Mouse (Mus musculus) lung, postnatal 10 days (tissue): ENCODE measurements around the gene Hspa1l.
A peak's percentile ranks its signal among the peaks of the same experiment; 100 is the strongest.
"Not testable (repeated sequence)": the region's sequence is repeated elsewhere in the genome, so short reads cannot be mapped to it uniquely, and the experiment has no call there.

Experiments
- DNase-seq: peaks from one replicate; pipeline ENCODE4 v3.0.0; 2021

The Hspa1l gene

DNA sequence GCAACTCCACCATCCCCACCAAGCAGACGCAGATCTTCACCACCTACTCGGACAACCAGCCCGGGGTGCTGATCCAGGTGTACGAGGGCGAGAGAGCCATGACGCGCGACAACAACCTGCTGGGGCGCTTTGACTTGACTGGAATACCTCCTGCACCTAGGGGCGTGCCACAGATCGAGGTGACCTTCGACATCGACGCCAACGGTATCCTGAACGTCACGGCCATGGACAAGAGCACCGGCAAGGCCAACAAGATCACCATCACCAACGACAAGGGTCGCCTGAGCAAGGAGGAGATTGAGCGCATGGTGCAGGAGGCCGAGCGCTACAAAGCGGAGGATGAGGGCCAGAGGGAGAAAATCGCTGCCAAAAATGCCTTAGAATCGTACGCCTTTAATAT is 5.7 kb downstream of the Hspa1l start:
- no peak for DNase-seq

- no peak for DNase-seq
Observed at GRCm38 (mm10) chr17:34979631-34980030, 7.1 kb downstream of the Hspa1l start.

GRCm38 (mm10) chr17:34980655-34981054 is 8.2 kb downstream of the Hspa1l start:
- DNase-seq: peak; percentile 73

DNA sequence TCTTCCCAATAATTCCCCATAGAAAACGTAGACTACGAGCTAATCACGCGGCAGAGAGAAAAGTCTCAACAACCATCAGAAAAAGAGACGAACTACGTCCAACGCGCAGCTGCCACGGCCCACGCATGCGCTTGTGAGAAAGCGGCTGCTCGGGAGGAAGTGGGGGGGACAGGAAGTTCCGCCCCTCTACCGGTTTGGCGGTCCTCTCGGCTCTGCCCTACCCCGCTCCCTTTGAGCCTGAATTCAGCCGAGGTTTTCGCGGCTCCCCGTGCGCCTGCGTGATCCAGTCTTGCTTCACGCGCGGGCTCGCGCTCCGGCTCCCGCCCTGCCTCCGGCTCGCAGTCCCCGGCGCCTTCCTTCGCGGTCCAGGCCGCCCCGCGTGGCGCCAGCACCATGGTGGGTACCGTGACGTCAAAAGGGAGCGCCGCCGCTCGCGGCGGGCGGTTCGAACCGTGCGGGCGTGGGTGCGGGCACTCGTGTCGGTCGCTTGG is 9.2 kb downstream of the Hspa1l start, which contains the start of gene Lsm2:
Gene Lsm2 (plus strand): TSS at position 173 of the 491 bp plus-strand sequence.
- peak; percentile 94 for DNase-seq

DNA sequence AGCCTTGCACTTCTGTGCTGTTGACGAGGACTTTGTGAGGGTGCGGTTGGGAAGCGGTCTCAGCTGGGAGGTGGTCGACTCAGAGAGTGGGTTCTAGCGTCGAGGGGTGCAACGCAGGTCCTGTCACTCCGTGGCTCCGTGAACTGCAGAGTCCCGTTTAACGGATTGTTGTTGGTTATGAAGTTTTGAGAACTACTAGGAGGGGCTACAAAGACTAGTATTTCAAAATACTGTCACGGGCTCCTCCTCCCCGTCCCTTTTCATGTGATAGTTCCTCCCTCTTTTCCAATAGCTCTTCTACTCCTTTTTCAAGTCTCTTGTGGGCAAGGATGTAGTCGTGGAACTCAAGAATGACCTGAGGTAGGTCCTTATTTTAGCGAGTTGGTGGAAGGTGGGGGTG is 9.8 kb downstream of the Hspa1l start:
- no peak for DNase-seq

DNA sequence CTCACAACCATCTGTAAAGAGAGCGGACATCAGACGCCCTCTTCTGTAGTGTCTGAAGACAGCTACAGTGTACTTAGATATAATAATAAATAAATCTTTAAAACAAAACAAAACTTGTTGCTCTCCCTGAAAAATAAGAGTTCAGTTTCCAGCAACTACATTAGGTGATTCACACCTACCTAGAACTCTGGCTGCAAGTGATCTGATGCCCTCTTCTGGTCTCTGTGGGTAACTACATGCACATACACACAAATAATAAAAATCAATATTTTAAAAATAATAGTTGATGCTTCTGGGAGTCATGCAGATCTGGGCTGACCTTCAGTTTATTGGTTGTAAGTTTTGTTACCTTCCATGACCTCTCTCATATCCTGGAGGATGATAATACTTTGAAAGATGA is 11.7 kb downstream of the Hspa1l start:
- peak; percentile 41 for DNase-seq

- no peak for DNase-seq
Observed at GRCm38 (mm10) chr17:34994751-34995150, 22.2 kb downstream of the Hspa1l start.

DNA sequence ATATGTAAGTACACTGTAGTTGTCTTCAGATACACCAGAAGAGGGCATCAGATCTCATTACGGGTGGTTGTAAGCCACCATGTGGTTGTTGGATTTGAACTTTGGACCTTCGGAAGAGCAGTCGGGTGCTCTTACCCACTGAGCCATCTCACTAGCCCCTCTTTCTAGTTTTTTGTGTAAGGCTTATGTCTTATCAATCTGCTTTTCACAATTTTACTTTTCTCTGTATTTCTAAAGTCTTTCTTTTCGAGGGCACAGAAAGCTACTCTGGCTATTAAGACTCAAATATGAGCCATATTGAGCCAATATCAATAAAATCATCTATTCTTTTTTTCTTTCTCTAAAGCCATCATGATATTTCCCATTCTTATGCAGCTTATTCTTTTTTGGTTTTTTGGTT is 22.7 kb downstream of the Hspa1l start:
- DNase-seq: not testable (repeated sequence)

DNA sequence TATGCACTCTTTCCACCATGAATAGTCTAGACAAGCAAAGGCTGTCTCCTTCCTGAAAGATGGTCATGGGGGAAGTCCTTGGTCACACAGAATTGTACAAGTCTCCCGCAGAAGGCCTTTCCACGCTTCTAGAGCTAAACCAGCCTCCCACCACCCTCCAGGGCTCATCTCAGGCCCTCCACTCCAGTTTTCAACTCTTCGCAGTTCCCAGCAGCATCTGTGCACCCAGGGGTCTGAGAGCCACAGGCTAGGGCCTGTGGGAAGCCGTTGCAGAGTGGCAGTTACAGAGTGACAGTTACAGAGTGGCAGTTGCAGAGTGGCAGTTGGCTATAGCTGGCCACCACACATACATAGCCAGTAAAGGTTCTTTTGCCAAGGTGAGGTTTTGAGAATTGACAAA is 23.4 kb downstream of the Hspa1l start:
- DNase-seq: not testable (repeated sequence)

GRCm38 (mm10) chr17:34996411-34997141 is 24.1 kb downstream of the Hspa1l start:
- no peak for DNase-seq

DNA sequence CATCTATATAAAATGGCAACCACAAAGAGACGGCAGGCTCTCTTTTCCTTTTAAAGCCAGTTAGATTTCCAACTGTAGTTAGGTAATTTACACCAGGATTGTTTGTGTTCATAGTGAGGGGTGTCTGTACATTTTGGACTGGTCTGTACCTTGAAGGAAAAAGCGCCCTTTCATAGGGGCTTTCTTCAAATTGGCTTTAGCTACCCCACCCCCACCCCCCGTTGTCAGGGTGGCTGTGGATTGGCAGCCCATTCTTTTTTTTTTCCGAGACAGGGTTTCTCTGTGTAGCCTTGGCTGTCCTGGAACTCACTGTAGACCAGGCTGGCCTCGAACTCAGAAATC is 24.6 kb downstream of the Hspa1l start:
- DNase-seq: no peak

DNA sequence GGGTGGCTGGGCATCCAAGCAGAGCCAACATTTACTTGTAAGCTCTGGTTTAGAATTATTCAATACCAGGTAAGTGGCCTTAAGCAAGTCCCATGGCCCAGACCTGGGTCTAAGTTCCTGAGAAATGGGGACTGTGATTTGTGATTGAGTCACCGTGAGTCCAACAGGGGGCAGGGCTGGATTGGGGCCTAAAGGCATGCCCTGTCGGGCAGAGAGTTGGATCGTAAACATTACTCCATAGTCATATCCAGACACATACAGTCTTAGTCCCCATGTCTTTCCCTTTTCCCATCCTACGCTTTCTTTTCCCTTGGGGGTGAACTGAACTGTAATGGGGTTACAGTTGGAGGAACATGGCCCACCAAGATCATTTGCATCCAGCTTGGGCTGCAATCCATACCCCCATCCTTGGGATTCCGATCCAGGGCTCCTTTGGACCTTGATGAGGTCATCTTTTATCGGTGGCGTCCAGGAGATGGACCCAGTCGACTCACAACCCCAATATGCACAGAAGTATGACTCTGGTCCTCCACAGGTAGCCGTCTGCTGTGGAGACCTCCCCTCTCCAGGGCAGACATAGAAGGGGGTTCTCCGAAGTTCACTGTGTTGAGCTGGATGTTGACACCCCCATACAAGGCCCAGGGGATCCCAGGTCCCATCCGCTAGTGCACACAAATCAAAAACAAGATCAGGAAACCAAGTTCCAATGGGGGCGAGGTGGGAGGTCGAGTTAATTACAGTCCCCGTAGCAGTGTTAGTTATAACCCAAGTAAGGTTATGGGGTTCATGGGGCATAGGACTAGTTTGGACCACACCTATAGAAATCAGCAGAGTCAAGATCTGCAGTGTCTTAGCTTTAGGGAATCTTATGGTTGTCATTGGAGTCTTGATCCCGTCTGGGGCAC is 26.3 kb downstream of the Hspa1l start:
- no peak for DNase-seq

GRCm38 (mm10) chr17:34999871-35000716 is 27.6 kb downstream of the Hspa1l start:
- not testable (repeated sequence) for DNase-seq

GRCm38 (mm10) chr17:35000717-35001451 is 28.4 kb downstream of the Hspa1l start, which contains the start of gene Vars:
Gene Vars, plus strand, starts transcription at chr17:35000987.
- peak; percentile 91 for DNase-seq

DNA sequence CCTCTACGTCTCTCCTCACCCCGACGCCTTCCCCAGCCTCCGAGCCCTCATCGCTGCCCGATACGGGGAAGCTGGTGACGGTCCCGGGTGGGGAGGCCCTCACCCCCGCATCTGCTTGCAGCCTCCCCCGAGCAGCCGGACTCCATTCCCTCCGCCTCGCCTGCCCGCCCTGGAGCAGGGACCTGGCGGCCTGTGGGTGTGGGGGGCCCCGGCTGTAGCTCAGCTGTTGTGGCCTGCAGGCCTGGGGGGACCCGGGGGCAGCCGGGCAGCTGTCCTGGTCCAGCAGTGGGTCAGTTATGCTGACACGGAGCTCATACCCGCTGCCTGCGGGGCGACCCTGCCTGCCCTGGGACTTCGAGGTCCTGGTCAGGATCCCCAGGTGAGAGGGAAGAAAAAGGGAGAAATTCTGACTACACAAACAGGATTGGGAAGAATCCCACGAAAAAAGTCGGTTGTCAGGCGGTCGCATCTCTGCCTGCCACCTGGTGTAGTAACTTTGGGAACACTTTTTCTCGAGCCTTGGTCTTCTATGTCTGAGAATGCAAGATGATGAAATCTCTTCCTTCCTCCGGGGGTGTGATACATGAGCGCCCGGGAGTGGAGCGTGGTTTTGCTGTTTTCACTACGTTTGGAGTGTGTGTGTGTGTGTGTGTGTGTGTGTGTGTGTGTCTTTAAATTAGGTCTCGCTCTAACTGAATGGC is 29.1 kb downstream of the Hspa1l start:
- peak; percentile 58 for DNase-seq

DNA sequence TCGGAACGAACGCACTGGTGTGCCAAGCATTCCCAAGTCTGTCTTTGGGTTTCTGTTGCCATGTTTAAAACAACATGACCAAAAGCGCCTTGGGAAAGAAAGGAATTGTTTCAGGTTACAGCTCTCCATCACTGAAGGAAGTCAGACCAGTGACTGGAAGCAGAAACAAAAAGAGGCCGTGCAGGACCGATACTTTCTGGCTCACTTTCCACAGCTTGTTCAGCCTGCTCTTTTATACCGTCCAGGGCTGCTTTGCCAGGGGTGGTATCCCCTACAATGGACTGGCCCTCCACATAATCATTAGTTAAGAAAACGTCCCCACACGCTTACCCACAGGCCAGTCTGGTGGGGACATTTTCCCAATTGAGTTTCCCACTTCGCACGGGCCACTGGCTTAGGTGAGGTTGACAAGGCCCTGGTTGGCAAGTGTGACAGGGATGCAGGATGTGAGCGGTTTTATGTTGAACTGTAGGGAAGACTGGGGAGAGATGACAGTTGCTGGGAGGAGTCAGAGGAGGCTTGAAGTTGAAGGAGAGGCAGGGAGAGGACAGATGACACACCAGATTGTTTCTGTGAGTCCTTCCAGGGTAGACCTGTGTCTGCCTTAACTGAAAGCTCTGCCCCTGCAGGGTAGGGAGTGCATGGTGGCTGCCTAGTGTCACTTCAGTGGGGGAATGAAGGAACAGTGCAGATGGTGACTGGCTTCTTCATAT is 29.8 kb downstream of the Hspa1l start:
- DNase-seq: no peak

DNA sequence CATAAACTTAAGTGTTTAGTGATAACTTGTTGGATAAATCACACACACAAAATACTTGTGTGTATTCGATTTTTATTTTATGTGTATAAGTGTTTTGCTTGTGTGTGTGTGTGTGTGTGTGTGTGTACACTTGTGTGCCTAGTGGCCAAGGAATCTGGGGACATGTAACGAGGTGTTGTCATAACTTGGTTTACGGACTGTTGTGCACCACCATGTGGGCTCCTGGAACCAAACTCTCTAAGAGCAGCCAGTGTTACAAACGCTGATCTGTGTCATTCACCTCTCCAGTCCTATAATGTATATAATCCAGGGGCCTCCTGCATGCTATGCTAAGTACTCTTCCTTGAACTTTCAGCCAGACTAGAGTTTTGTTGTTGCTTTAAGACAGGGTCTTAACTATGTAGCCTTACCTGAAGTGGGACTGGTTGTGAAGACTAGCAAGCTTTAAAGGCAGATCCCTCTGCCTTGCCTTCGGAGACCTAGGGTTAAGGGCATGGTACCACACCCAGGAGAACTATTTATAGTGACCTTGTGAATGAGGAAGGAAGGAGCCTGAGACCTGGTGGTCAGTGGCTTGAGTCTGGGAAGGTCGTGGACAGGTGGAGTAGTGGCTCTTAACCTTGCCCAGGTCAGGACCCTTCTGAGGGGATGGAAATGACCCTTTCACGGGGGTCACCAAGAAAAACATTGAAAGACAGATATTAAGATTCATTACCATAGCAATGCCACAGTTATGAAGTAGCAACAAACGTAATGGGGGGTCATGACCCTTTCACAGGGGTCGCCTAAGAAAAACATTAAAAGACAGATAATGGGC is 30.7 kb downstream of the Hspa1l start:
- no peak for DNase-seq

DNA sequence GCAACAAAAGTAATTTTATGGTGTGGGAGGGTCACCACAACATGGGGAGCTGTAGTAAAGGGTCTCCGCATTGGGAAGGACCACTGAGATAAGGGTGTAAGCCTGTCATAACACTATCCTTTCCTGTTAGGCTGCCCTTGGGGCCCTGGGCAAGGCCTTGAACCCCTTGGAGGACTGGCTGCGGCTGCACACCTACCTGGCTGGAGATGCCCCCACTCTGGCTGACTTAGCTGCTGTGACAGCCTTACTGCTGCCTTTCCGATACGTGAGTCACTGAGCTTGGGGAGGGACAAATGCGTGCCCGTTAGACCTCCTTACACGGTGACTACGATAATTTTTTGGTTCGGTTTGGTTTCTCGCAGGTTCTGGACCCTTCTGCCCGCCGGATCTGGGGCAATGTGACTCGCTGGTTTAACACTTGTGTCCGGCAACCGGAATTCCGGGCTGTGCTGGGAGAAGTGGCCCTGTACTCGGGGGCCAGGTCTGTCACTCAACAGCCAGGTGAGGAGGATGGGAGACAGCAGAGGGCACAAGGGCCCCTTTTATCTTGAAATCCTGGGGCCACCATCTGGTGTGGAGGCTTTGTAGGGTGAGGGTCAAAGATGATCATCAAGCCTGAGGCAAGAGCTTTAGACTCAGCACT is 31.7 kb downstream of the Hspa1l start:
- no peak for DNase-seq

- no peak for DNase-seq
Observed at GRCm38 (mm10) chr17:35005158-35005557, 32.7 kb downstream of the Hspa1l start.
